Mouse (Mus musculus): ENCODE results near the gene Kalrn.

GRCm38 (mm10) chr16:33938311-33939132, 634.8 kb downstream of the Kalrn start:
- no peak for TF ChIP-seq CTCF (conservative IDR thresholded peaks at IDR 0.05; ENCODE audit: low read length)
- TF ChIP-seq NANOG (IDR thresholded peaks at IDR 0.05; ENCODE audit: borderline replicate concordance, low read length), result no peak
- TF ChIP-seq POU5F1 (IDR thresholded peaks at IDR 0.05; ENCODE audit: borderline replicate concordance, low read length), result no peak

Measured in E14TG2a.4 (cell line).